Mouse (Mus musculus) heart, embryonic 10.5 days (tissue): ENCODE results near the gene Alox12e. TPM values are rescaled to one million over a fixed set of nuclear protein-coding genes. Genes with fewer than 3 reads are reported as not detected.

Source experiments
- DNase-seq: peaks from one replicate; pipeline ENCODE4 v3.0.0-alpha.2; 2017; ENCODE audit warnings: low spot score
- H3K27ac ChIP-seq: fragments of 300-500 bp; sonication (generic); 2 replicates; pipeline ENCODE4 v1.5.1; 2016; ENCODE audit warnings: mild to moderate bottlenecking
- H3K27me3 ChIP-seq: fragments of 300-500 bp; sonication (generic); 2 replicates; pipeline ENCODE4 v1.6.1; 2016; ENCODE audit warnings: mild to moderate bottlenecking; ENCODE audit not compliant: poor library complexity, insufficient read depth, severe bottlenecking
- H3K36me3 ChIP-seq: fragments of 300-500 bp; sonication (generic); 2 replicates; pipeline ENCODE4 v1.6.1; 2016; ENCODE audit warnings: mild to moderate bottlenecking, moderate library complexity
- H3K4me1 ChIP-seq: fragments of 300-500 bp; sonication (generic); 2 replicates; pipeline ENCODE4 v1.6.1; 2016; ENCODE audit warnings: mild to moderate bottlenecking
- H3K4me3 ChIP-seq: fragments of 300-500 bp; sonication (generic); 2 replicates; pipeline ENCODE4 v1.5.1; 2016; ENCODE audit warnings: mild to moderate bottlenecking, moderate library complexity
- H3K9me3 ChIP-seq: fragments of 300-500 bp; sonication (generic); 2 replicates; pipeline ENCODE4 v1.6.1; 2016; ENCODE audit warnings: mild to moderate bottlenecking, moderate library complexity
- WGBS: fragments of 180-500 bp; shearing (Covaris S2); methylation state at CpG from one replicate; pipeline ENCODE4 v1.1.7; 2016; 5-methylcytosine and 5-hydroxymethylcytosine counted together
- polyA plus RNA-seq: library from polyadenylated mRNA; unstranded; fragments of >200 nt; fragmentation: Nextera tagmentation; extraction: Ambion mirVana; gene quantifications from 2 replicates; pipeline ENCODE4 v1.2.1, GENCODE M21; 2016

Alox12e gene
- polyA plus RNA-seq, 1 experiment from 2014 or later = not detected

DNA sequence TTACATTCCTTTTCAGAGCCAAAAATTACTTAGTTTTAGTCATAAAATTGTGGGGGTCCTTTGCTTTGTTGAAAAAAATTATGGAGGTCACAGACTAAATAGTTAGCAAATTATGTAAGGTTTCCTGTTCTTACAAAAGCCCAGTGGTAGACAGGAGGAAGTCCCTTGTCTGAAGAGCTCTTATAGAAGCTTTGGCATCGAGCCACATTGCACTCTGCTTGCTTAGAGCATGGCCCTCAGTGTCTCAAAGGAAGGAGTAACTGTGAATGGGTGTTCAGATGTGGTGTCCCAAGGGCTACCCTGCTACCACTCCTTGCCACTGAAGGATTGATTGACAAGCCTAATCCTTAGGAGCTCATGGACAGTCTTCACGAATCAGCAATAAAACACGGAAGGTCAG lies 42.0 kb downstream of the Alox12e start:
- Histone ChIP-seq H3K36me3 (no peaks in the 10 kb centered on the region), H3K4me3 (no peak overlapping the region), H3K27ac (no peak overlapping the region), H3K4me1 (no peaks in the 10 kb centered on the region), H3K27me3 (no peaks in the 10 kb centered on the region), H3K9me3 (no peaks in the 10 kb centered on the region)
- 72% methylated on average over 3 of the region's 3 CpGs for WGBS
- DNase-seq = no peak

DNA sequence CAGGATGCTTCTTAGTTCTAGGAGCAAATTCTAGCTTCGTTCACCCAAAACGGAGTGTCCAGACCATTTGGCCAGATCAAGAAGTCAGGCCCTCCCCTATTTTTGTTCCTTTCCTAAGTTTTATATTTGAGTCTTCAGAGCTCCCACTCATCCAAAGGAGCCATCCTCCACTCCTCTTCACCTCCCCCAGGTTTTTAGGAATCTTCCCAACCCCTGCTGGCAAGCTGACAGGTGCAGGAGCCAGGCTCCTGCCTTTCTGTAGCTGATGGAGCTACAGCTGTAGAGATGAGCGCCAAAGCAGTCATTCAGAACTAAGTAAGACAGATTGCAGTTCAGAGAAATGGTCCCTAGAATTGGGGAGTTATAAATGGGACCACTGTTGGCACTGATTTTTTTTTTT lies 43.5 kb downstream of the Alox12e start:
- Histone ChIP-seq H3K9me3 (no peaks in the 10 kb centered on the region), H3K27me3 (no peaks in the 10 kb centered on the region), H3K4me3 (no peak overlapping the region), H3K27ac (no peak overlapping the region), H3K36me3 (no peaks in the 10 kb centered on the region), H3K4me1 (no peaks in the 10 kb centered on the region)
- no peak for DNase-seq
- 80% methylated on average over 3 of the region's 3 CpGs for WGBS

DNA sequence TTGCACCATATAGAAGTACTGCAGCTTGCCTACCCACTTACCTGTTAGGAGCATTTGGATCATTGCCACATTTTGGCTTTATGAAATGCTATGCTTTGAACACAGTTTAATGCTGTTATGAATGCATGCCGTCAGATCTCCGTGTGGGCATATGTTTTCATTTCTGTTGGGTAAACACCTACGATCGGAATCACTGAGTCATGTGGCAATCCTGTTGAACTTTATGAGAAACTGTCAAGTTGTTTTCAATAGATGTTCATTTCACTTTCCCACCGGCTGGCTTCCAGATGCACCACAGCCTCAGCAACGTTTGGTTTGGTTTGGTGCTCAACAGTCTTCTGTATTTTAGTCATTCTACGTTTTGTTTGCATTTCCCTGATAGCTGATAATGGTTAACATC lies 50.8 kb downstream of the Alox12e start:
- no peak overlapping the region for H3K27ac ChIP-seq
- 79% methylated on average over 7 of the region's 7 CpGs for WGBS
- H3K4me3 ChIP-seq = no peak overlapping the region
- no peaks in the 10 kb centered on the region for H3K9me3 ChIP-seq
- no peaks in the 10 kb centered on the region for H3K36me3 ChIP-seq
- DNase-seq = no peak
- no peaks in the 10 kb centered on the region for H3K27me3 ChIP-seq
- no peaks in the 10 kb centered on the region for H3K4me1 ChIP-seq

DNA sequence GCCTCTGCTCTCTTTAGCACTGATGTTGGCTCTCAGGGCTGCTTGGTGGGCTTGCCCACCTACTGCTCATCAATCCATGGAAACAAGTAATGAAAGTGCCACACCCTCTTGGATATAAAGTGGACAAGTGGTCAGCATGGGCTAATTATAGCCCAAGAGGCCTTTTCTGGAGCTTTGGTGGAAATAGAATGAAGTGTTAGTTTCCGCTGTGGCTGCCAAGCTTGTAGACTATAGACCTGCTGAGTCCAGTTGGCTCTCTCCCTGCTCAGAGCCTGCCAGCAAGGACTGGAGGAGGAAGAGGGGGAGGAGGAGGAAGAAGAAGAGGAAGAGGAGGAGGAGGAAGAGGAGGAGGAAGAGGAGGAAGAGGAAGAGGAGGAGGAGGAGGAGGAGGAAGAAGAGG lies 56.0 kb downstream of the Alox12e start:
- Histone ChIP-seq H3K27me3 (no peaks in the 10 kb centered on the region), H3K4me1 (peaks cover 9% of the 10 kb centered on the region; the same call in 1 of the 2 replicates), H3K36me3 (no peaks in the 10 kb centered on the region), H3K9me3 (no peaks in the 10 kb centered on the region), H3K27ac (no peak overlapping the region), H3K4me3 (no peak overlapping the region)
- no peak for DNase-seq
- 71% methylated on average over 1 of the region's 1 CpGs for WGBS

DNA sequence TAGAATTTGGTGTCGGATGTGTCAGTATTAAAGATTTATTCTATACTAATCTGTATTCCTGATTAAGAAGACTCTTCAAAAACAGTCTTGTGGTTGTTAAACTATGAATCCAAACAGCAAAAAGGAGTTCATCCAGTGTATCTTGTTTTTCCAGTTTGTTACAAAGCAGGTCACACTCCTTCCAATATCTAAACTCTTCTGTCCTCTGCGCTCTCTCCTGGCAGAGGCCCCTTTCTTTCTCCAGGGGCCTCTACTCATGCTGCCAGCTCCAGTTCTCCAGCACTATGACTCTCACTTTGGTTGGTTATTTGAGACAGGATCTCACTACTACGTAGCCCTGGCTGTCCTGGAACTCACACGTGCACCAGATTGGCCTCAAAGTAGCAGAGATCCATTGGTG lies 56.6 kb downstream of the Alox12e start:
- Histone ChIP-seq H3K36me3 (no peaks in the 10 kb centered on the region), H3K27me3 (no peaks in the 10 kb centered on the region), H3K9me3 (no peaks in the 10 kb centered on the region), H3K4me1 (peaks cover 9% of the 10 kb centered on the region; the same call in 1 of the 2 replicates), H3K4me3 (no peak overlapping the region), H3K27ac (no peak overlapping the region)
- no peak for DNase-seq
- WGBS = 77% methylated on average over 4 of the region's 4 CpGs

Other genes with a start within 250 kb of the Alox12e start
- 0.17 and 1.1 TPM in 2 replicates for gene Asgr2, start 230.0 kb downstream of the Alox12e start, polyA plus RNA-seq
- gene Mgl2, start 192.3 kb downstream of the Alox12e start, polyA plus RNA-seq = 0.28 and 0.59 TPM in 2 replicates
- 0.31 TPM in 1 of 2 replicates, not detected in the other for gene Clec10a, start 166.4 kb downstream of the Alox12e start, polyA plus RNA-seq
- 0.51 and 2.4 TPM in 2 replicates for gene Slc16a11, start 109.9 kb downstream of the Alox12e start, polyA plus RNA-seq
- 10.0 and 10.4 TPM in 2 replicates for gene Slc16a13, start 101.6 kb downstream of the Alox12e start, polyA plus RNA-seq
- gene Bcl6b, start 92.8 kb downstream of the Alox12e start, polyA plus RNA-seq = 10.7 and 15.0 TPM in 2 replicates
- 142 and 153 TPM in 2 replicates for gene 0610010K14Rik, start 84.7 kb downstream of the Alox12e start, polyA plus RNA-seq
- gene Gm21988, start 82.8 kb downstream of the Alox12e start, polyA plus RNA-seq = 6.5 and 8.7 TPM in 2 replicates
- gene Rnasek, start 82.8 kb downstream of the Alox12e start, polyA plus RNA-seq = 126 and 165 TPM in 2 replicates
- 3.9 and 5.0 TPM in 2 replicates for gene Alox12, start 67.3 kb downstream of the Alox12e start, polyA plus RNA-seq
- 0.13 and 0.14 TPM in 2 replicates for gene Alox15, start 29.4 kb upstream of the Alox12e start, polyA plus RNA-seq
- gene Pelp1, start 87.4 kb upstream of the Alox12e start, polyA plus RNA-seq = 37.9 and 42.9 TPM in 2 replicates
- 11.5 and 19.3 TPM in 2 replicates for gene Arrb2, start 110.0 kb upstream of the Alox12e start, polyA plus RNA-seq
- gene Med11, start 129.3 kb upstream of the Alox12e start, polyA plus RNA-seq = 31.0 and 37.5 TPM in 2 replicates
- 0.73 and 1.2 TPM in 2 replicates for gene Zmynd15, start 136.8 kb upstream of the Alox12e start, polyA plus RNA-seq
- 3.7 and 6.0 TPM in 2 replicates for gene Cxcl16, start 137.4 kb upstream of the Alox12e start, polyA plus RNA-seq
- 6.2 and 7.4 TPM in 2 replicates for gene Tm4sf5, start 182.6 kb upstream of the Alox12e start, polyA plus RNA-seq
- not detected in 2 replicates for gene Vmo1, start 192.0 kb upstream of the Alox12e start, polyA plus RNA-seq
- 0.25 and 4.3 TPM in 2 replicates for gene Gltpd2, start 196.6 kb upstream of the Alox12e start, polyA plus RNA-seq
- 825 and 969 TPM in 2 replicates for gene Psmb6, start 202.7 kb upstream of the Alox12e start, polyA plus RNA-seq
- gene Gm40193, start 210.3 kb upstream of the Alox12e start, polyA plus RNA-seq = not detected in 2 replicates
- gene Pld2, start 217.4 kb upstream of the Alox12e start, polyA plus RNA-seq = 9.4 TPM in 2 replicates
- 12.6 and 14.9 TPM in 2 replicates for gene Mink1, start 240.3 kb upstream of the Alox12e start, polyA plus RNA-seq